ENCODE assay signal across 23 mouse cellular contexts in the genomic region with DNA sequence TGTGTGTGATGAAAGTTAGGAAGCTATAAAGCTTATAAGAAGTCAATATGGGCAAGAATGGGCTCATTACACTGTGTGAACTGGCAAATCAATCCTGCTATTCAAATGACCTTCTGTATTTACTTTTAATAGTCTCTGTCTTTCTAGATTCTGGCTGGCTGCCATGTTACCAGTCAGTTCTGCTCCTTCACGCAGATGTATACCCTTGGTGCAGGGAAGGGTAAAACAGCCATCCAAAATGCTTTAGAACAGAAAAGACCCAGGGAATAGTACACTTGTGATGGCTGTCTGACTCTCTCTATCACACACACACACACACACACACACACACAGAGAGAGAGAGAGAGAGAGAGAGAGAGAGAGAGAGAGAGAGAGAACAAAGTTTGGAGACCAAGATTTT.
DNase-seq lines count a peak whose midpoint lies in the region; ATAC-seq and TF ChIP-seq lines count a peak whose summit lies in the region.
"Had no signal": no experiment of that assay in that cellular context is flagged by ENCODE, and none has a peak within 500 bp of the region (broad histone marks: within the 10 kb centered on the region; RNA-seq: fewer than 3 reads in every experiment).

No protein-coding gene starts in this region.

- ATAC-seq in forebrain, embryonic 12.5 days (ENCODE audit: low FRiP score) = 0 out of 2 replicates have a peak, but pooled peaks have one; percentile 27
- no peak for ATAC-seq in forebrain, embryonic 11.5 days (replicated peaks; ENCODE audit: low FRiP score)
- ATAC-seq in hindbrain, embryonic 13.5 days (ENCODE audit: low FRiP score) = 0 out of 2 replicates have a peak, but pooled peaks have one; percentile 28
- no peak for ATAC-seq in hindbrain, postnatal 0 days
- ATAC-seq in forebrain, embryonic 14.5 days = peak; percentile 66
- ATAC-seq in forebrain, postnatal 0 days = 0 out of 2 replicates have a peak, but pooled peaks have one; percentile 16
- ATAC-seq: inflammation-experienced regulatory T-cells, adult 6 months; Patski had no signal

- H3K9ac ChIP-seq in forebrain, embryonic 12.5 days = no peak overlapping the region
- H3K9ac ChIP-seq in forebrain, embryonic 11.5 days (ENCODE audit: low read length) = no peak overlapping the region
- H3K9ac ChIP-seq in hindbrain, embryonic 13.5 days = no peak overlapping the region
- no peak overlapping the region for H3K9ac ChIP-seq in hindbrain, postnatal 0 days (replicated peaks; ENCODE audit: low read length)
- H3K9ac ChIP-seq in forebrain, embryonic 14.5 days (ENCODE audit: low read length) = no peak overlapping the region
- H3K9ac ChIP-seq in forebrain, postnatal 0 days = no peak overlapping the region
- H3K9ac ChIP-seq: embryonic facial prominence, embryonic 12.5 days; embryonic facial prominence, embryonic 15.5 days; heart, embryonic 15.5 days had no signal

- TF ChIP-seq CTCF in hindbrain, postnatal 0 days (IDR thresholded peaks at IDR 0.05; ENCODE audit: low read depth) = no peak
- no peak for TF ChIP-seq CTCF in forebrain, postnatal 0 days (IDR thresholded peaks at IDR 0.05; ENCODE audit: low read depth)

- no peaks in the 10 kb centered on the region for H3K4me1 ChIP-seq in forebrain, embryonic 12.5 days
- no peaks in the 10 kb centered on the region for H3K4me1 ChIP-seq in forebrain, embryonic 11.5 days (replicated peaks; ENCODE audit: control insufficient read depth, insufficient read depth, low read length)
- no peaks in the 10 kb centered on the region for H3K4me1 ChIP-seq in hindbrain, embryonic 13.5 days (replicated peaks)
- H3K4me1 ChIP-seq in hindbrain, postnatal 0 days (ENCODE audit: insufficient read depth, low read length) = no peaks in the 10 kb centered on the region
- no peaks in the 10 kb centered on the region for H3K4me1 ChIP-seq in forebrain, embryonic 14.5 days (ENCODE audit: control insufficient read depth, insufficient read depth, low read length)
- H3K4me1 ChIP-seq in forebrain, postnatal 0 days (ENCODE audit: insufficient read depth) = no peaks in the 10 kb centered on the region
- H3K4me1 ChIP-seq: embryonic facial prominence, embryonic 12.5 days; embryonic facial prominence, embryonic 15.5 days; heart, embryonic 15.5 days; hindbrain, embryonic 10.5 days had no signal

- 84% methylated on average over 1 of the region's 1 CpGs for WGBS in forebrain, embryonic 12.5 days
- WGBS in forebrain, embryonic 11.5 days = 79% methylated on average over 1 of the region's 1 CpGs
- WGBS in hindbrain, embryonic 13.5 days = 65% methylated on average over 1 of the region's 1 CpGs
- 52% methylated on average over 1 of the region's 1 CpGs for WGBS in hindbrain, postnatal 0 days
- WGBS in forebrain, embryonic 14.5 days = 45% methylated on average over 1 of the region's 1 CpGs
- 34% methylated on average over 1 of the region's 1 CpGs for WGBS in forebrain, postnatal 0 days

- no peaks in the 10 kb centered on the region for H3K27me3 ChIP-seq in forebrain, embryonic 12.5 days
- H3K27me3 ChIP-seq in forebrain, embryonic 11.5 days (ENCODE audit: control insufficient read depth, insufficient read depth, low read length) = no peaks in the 10 kb centered on the region
- no peaks in the 10 kb centered on the region for H3K27me3 ChIP-seq in hindbrain, embryonic 13.5 days
- H3K27me3 ChIP-seq in hindbrain, postnatal 0 days (ENCODE audit: insufficient read depth, low read length) = no peaks in the 10 kb centered on the region
- no peaks in the 10 kb centered on the region for H3K27me3 ChIP-seq in forebrain, embryonic 14.5 days (replicated peaks; ENCODE audit: control insufficient read depth, insufficient read depth, low read length)
- H3K27me3 ChIP-seq in forebrain, postnatal 0 days (ENCODE audit: insufficient read depth, low read length) = no peaks in the 10 kb centered on the region
- H3K27me3 ChIP-seq: CH12.LX; embryonic facial prominence, embryonic 12.5 days; embryonic facial prominence, embryonic 15.5 days; heart, embryonic 15.5 days; Patski had no signal

- no peak for DNase-seq in forebrain, embryonic 11.5 days (ENCODE audit: low spot score)
- no peak for DNase-seq in hindbrain, postnatal 0 days (ENCODE audit: low spot score)
- DNase-seq in forebrain, embryonic 14.5 days (ENCODE audit: low spot score) = peak; percentile 49
- DNase-seq in forebrain, postnatal 0 days = no peak
- DNase-seq in liver = no peak
- DNase-seq: adrenal gland, postnatal 36 days; B cell, adult 2 months; cerebellum, adult 11-12 months; cerebellum, adult 8-10 months; gastrocnemius, postnatal 10 days; gastrocnemius, postnatal 36 days; heart, postnatal 36 days had no signal

- no peaks in the 10 kb centered on the region for H3K36me3 ChIP-seq in forebrain, embryonic 12.5 days (replicated peaks)
- H3K36me3 ChIP-seq in forebrain, embryonic 11.5 days (ENCODE audit: control insufficient read depth, insufficient read depth, low read length) = no peaks in the 10 kb centered on the region
- no peaks in the 10 kb centered on the region for H3K36me3 ChIP-seq in hindbrain, embryonic 13.5 days
- no peaks in the 10 kb centered on the region for H3K36me3 ChIP-seq in hindbrain, postnatal 0 days (ENCODE audit: insufficient read depth, low read length)
- H3K36me3 ChIP-seq in forebrain, embryonic 14.5 days (ENCODE audit: control insufficient read depth, insufficient read depth, low read length) = no peaks in the 10 kb centered on the region
- no peaks in the 10 kb centered on the region for H3K36me3 ChIP-seq in forebrain, postnatal 0 days (ENCODE audit: insufficient read depth)
- H3K36me3 ChIP-seq: embryonic facial prominence, embryonic 12.5 days; embryonic facial prominence, embryonic 15.5 days; G1E; heart, embryonic 15.5 days; hindbrain, embryonic 10.5 days had no signal

- H3K27ac ChIP-seq in forebrain, embryonic 12.5 days = no peak overlapping the region
- no peak overlapping the region for H3K27ac ChIP-seq in forebrain, embryonic 11.5 days (ENCODE audit: low read depth, low read length)
- H3K27ac ChIP-seq in hindbrain, embryonic 13.5 days = no peak overlapping the region
- H3K27ac ChIP-seq in hindbrain, postnatal 0 days = no peak overlapping the region
- no peak overlapping the region for H3K27ac ChIP-seq in forebrain, embryonic 14.5 days (ENCODE audit: low read depth, low read length)
- H3K27ac ChIP-seq in forebrain, postnatal 0 days (ENCODE audit: low read depth, low read length) = no peak overlapping the region
- H3K27ac ChIP-seq: embryonic facial prominence, embryonic 12.5 days; embryonic facial prominence, embryonic 15.5 days; heart, embryonic 15.5 days; hindbrain, embryonic 10.5 days had no signal

- no peak overlapping the region for H3K4me3 ChIP-seq in forebrain, embryonic 12.5 days (replicated peaks)
- no peak overlapping the region for H3K4me3 ChIP-seq in forebrain, embryonic 11.5 days (ENCODE audit: low read depth, low read length)
- no peak overlapping the region for H3K4me3 ChIP-seq in hindbrain, embryonic 13.5 days
- no peak overlapping the region for H3K4me3 ChIP-seq in hindbrain, postnatal 0 days (ENCODE audit: low read length)
- H3K4me3 ChIP-seq in forebrain, embryonic 14.5 days (ENCODE audit: low read depth, low read length) = no peak overlapping the region
- no peak overlapping the region for H3K4me3 ChIP-seq in forebrain, postnatal 0 days (ENCODE audit: low read depth, low read length)
- H3K4me3 ChIP-seq: embryonic facial prominence, embryonic 12.5 days; embryonic facial prominence, embryonic 15.5 days; heart, embryonic 15.5 days; hindbrain, embryonic 10.5 days had no signal

- H3K4me2 ChIP-seq in forebrain, embryonic 12.5 days = no peak overlapping the region
- no peak overlapping the region for H3K4me2 ChIP-seq in forebrain, embryonic 11.5 days (ENCODE audit: low read depth, low read length, severe bottlenecking)
- H3K4me2 ChIP-seq in hindbrain, embryonic 13.5 days = no peak overlapping the region
- H3K4me2 ChIP-seq in hindbrain, postnatal 0 days (ENCODE audit: low read depth, low read length) = no peak overlapping the region
- no peak overlapping the region for H3K4me2 ChIP-seq in forebrain, embryonic 14.5 days (ENCODE audit: low read length)
- no peak overlapping the region for H3K4me2 ChIP-seq in forebrain, postnatal 0 days (ENCODE audit: low read depth)
- H3K4me2 ChIP-seq: embryonic facial prominence, embryonic 12.5 days; embryonic facial prominence, embryonic 15.5 days; heart, embryonic 11.5 days; heart, embryonic 15.5 days had no signal

- H3K9me3 ChIP-seq in forebrain, embryonic 12.5 days = no peaks in the 10 kb centered on the region
- H3K9me3 ChIP-seq in forebrain, embryonic 11.5 days (ENCODE audit: control insufficient read depth, low read length) = no peaks in the 10 kb centered on the region
- no peaks in the 10 kb centered on the region for H3K9me3 ChIP-seq in hindbrain, embryonic 13.5 days
- H3K9me3 ChIP-seq in hindbrain, postnatal 0 days (ENCODE audit: low read length) = no peaks in the 10 kb centered on the region
- no peaks in the 10 kb centered on the region for H3K9me3 ChIP-seq in forebrain, embryonic 14.5 days (replicated peaks; ENCODE audit: control insufficient read depth, low read length)
- no peaks in the 10 kb centered on the region for H3K9me3 ChIP-seq in forebrain, postnatal 0 days (ENCODE audit: low read length)
- H3K9me3 ChIP-seq: embryonic facial prominence, embryonic 12.5 days; embryonic facial prominence, embryonic 15.5 days; heart, embryonic 15.5 days; hindbrain, embryonic 10.5 days had no signal

Comparison
In these comparisons a context has a peak if more than half of its experiments do, and no peak if none do; other contexts are left out.
1. ATAC-seq: peak in forebrain, embryonic 12.5 days (single experiment), hindbrain, embryonic 13.5 days (single experiment), forebrain, embryonic 14.5 days (single experiment) and forebrain, postnatal 0 days (single experiment); none in forebrain, embryonic 11.5 days (single experiment) and hindbrain, postnatal 0 days (single experiment).